Mouse (Mus musculus): ENCODE results near the gene Plekha8.

- TF ChIP-seq CTCF (IDR thresholded peaks at IDR 0.05) (no peak), EP300 (IDR thresholded peaks at IDR 0.05) (no peak)
Measured at GRCm38 (mm10) chr6:54655471-54656095, 60.7 kb downstream of the Plekha8 start.

Measured in lung, postnatal 0 days (tissue).